Comparison of ENCODE assay signal across 11 mouse cellular contexts in genomic region chr11:50252166-50252565, GRCm38 (mm10). TPM values are rescaled to one million over a fixed set of nuclear protein-coding genes. Genes with fewer than 3 reads are reported as not detected.
DNase-seq lines count a peak whose midpoint lies in the region; ATAC-seq and TF ChIP-seq lines count a peak whose summit lies in the region.
"Had no signal": no experiment of that assay in that cellular context is flagged by ENCODE, and none has a peak within 500 bp of the region (broad histone marks: within the 10 kb centered on the region; RNA-seq: fewer than 3 reads in every experiment).

No protein-coding gene starts in this region.

- TF ChIP-seq EP300 in heart, adult 2 months (IDR thresholded peaks at IDR 0.05; ENCODE audit: insufficient read depth, low read depth, low read length) = no peak

- peak; percentile 69 for ATAC-seq in kidney, embryonic 16.5 days (ENCODE audit: low FRiP score, low TSS enrichment)
- no peak for ATAC-seq in CD4-positive, CD25-positive, alpha-beta regulatory T cell, adult 4 months

- H3K27ac ChIP-seq in heart, adult 2 months = no peak overlapping the region; the same call in 1 of the 2 replicates
- peak overlapping the region; percentile 83 for H3K27ac ChIP-seq in kidney, embryonic 16.5 days (ENCODE audit: low read length)
- H3K27ac ChIP-seq: layer of hippocampus, adult 2 months; stomach, embryonic 15.5 days had no signal

- no peak for TF ChIP-seq CTCF in heart, adult 2 months (IDR thresholded peaks at IDR 0.05)
- TF ChIP-seq CTCF in C2C12 (IDR thresholded peaks at IDR 0.05; ENCODE audit: control insufficient read depth, insufficient read depth, insufficient read length) = no peak

- H3K79me2 ChIP-seq in heart, adult 2 months (replicated peaks; ENCODE audit: control insufficient read depth, insufficient read depth, low read length) = no peaks in the 10 kb centered on the region
- H3K79me2 ChIP-seq in C2C12 (ENCODE audit: control insufficient read depth, insufficient read depth) = no peaks in the 10 kb centered on the region

- no peak overlapping the region for H3K4me3 ChIP-seq in heart, adult 2 months
- H3K4me3 ChIP-seq in C2C12 (ENCODE audit: insufficient read depth, poor library complexity, severe bottlenecking) = no peak overlapping the region
- H3K4me3 ChIP-seq in kidney, embryonic 16.5 days (ENCODE audit: low read length) = no peak overlapping the region
- H3K4me3 ChIP-seq: layer of hippocampus, adult 2 months; stomach, embryonic 15.5 days had no signal

- H3K4me2 ChIP-seq in kidney, embryonic 16.5 days (replicated peaks; ENCODE audit: low read depth, low read length) = no peak overlapping the region
- H3K4me2 ChIP-seq: stomach, embryonic 15.5 days had no signal

- TF ChIP-seq POLR2A in heart, adult 2 months (IDR thresholded peaks at IDR 0.05; ENCODE audit: insufficient read depth, low read depth, low read length) = no peak

- no peaks in the 10 kb centered on the region for H3K79me3 ChIP-seq in C2C12 (ENCODE audit: low read depth)

- H3K27me3 ChIP-seq in heart, adult 2 months (ENCODE audit: control insufficient read depth, insufficient read depth, low read length) = no peaks in the 10 kb centered on the region
- H3K27me3 ChIP-seq in C2C12 (ENCODE audit: control insufficient read depth, insufficient read depth, insufficient read length) = no peaks in the 10 kb centered on the region
- no peaks in the 10 kb centered on the region for H3K27me3 ChIP-seq in kidney, embryonic 16.5 days (ENCODE audit: insufficient read depth, low read length)
- H3K27me3 ChIP-seq: stomach, embryonic 15.5 days had no signal

- 62% methylated on average over 3 of the region's 3 CpGs for WGBS in heart, adult 2 months
- WGBS in kidney, embryonic 16.5 days = 40% methylated on average over 3 of the region's 3 CpGs

- no peak overlapping the region; the same call in 1 of the 2 replicates for H3K9ac ChIP-seq in heart, adult 2 months (ENCODE audit: low read depth, low read length)
- H3K9ac ChIP-seq in kidney, embryonic 16.5 days (replicated peaks; ENCODE audit: low read length) = peak overlapping the region; percentile 3; the same call in 1 of the 2 replicates
- H3K9ac ChIP-seq: stomach, embryonic 15.5 days had no signal

- peak overlapping the region; percentile 50 for H3ac ChIP-seq in C2C12 (ENCODE audit: control insufficient read depth, insufficient read length, low read depth)

- no peaks in the 10 kb centered on the region for H3K9me3 ChIP-seq in kidney, embryonic 16.5 days (ENCODE audit: low read length)
- H3K9me3 ChIP-seq: stomach, embryonic 15.5 days had no signal

- no peaks in the 10 kb centered on the region for H3K36me3 ChIP-seq in heart, adult 2 months (ENCODE audit: control insufficient read depth, insufficient read depth, low read length)
- H3K36me3 ChIP-seq in C2C12 (ENCODE audit: control insufficient read depth, insufficient read depth) = peaks cover 18% of the 10 kb centered on the region
- H3K36me3 ChIP-seq in kidney, embryonic 16.5 days (ENCODE audit: insufficient read depth, low read length) = peaks cover 10% of the 10 kb centered on the region

- intact Hi-C loops in heart, adult 2 months (cut with DNase I) = no loop called here

- H3K4me1 ChIP-seq in heart, adult 2 months (ENCODE audit: control insufficient read depth, insufficient read depth, low read length) = no peaks in the 10 kb centered on the region; the same call in 1 of the 2 replicates
- H3K4me1 ChIP-seq in kidney, embryonic 16.5 days (ENCODE audit: insufficient read depth, low read length) = peaks cover 22% of the 10 kb centered on the region
- H3K4me1 ChIP-seq: stomach, embryonic 15.5 days had no signal

- DNase-seq in heart, postnatal 4 days = peak; percentile 39
- no peak for DNase-seq in heart, adult 2 months
- DNase-seq in adipocyte (ENCODE audit: low spot score) = peak; percentile 68
- no peak for DNase-seq in thymus, postnatal 36 days
- no peak for DNase-seq in thymus, adult 18-20 months
- DNase-seq: cerebellum, adult 2 months had no signal

TF ChIP-seq in C2C12, 6 proteins besides CTCF, POLR2A, EP300 and RAD21:
- TF ChIP-seq MAX (IDR thresholded peaks at IDR 0.05) = peak; percentile 49
- TF ChIP-seq MYOD1 (IDR thresholded peaks at IDR 0.05; ENCODE audit: control insufficient read depth, insufficient read length, low read depth) = no peak
- peak; percentile 41 for TF ChIP-seq FOSL1 (IDR thresholded peaks at IDR 0.05; ENCODE audit: insufficient read depth, low read length, poor library complexity, severe bottlenecking)
- TF ChIP-seq CEBPB (IDR thresholded peaks at IDR 0.05; ENCODE audit: low read depth) = peak; percentile 1
- TF ChIP-seq MYOG (IDR thresholded peaks at IDR 0.05; ENCODE audit: control insufficient read depth, extremely low read depth, insufficient read length) = no peak
- TF ChIP-seq USF1 (IDR thresholded peaks at IDR 0.05; ENCODE audit: low read depth) = no peak

RNA-seq across cellular contexts. Expression of gene Ltc4s, which starts 13.8 kb away (rescaled TPM):
- total RNA-seq in heart, postnatal 4 days (2021) = 1 to 10 TPM; 2.0 to 2.7 TPM
- total RNA-seq in heart, adult 2 months (2021) = 1 to 10 TPM; 8.8 to 10.0 TPM
- 16.2 and 18.1 TPM in 2 replicates for polyA plus RNA-seq in heart, adult 2 months (2012; rRNA removed)
- 1.3 TPM for polyA plus RNA-seq in C2C12 (2012; fragmentation: generic; extraction: Trizol)
- 2.5 and 2.8 TPM in 2 replicates for polyA plus RNA-seq in kidney, embryonic 16.5 days (2015; fragmentation: Nextera tagmentation; extraction: Ambion mirVana)
- not detected for polyA plus RNA-seq in CD4-positive, CD25-positive, alpha-beta regulatory T cell, adult 4 months (2017; shearing (Covaris generic))

RNA-seq across cellular contexts. Expression of gene Maml1, which starts 39.9 kb away (rescaled TPM):
- total RNA-seq in heart, postnatal 4 days (2021) = 10 to 100 TPM; 19.6 to 20.2 TPM
- total RNA-seq in heart, adult 2 months (2021) = 10 to 100 TPM in 1 of 2 experiments, 1 to 10 TPM in 1; 9.7 to 10.7 TPM
- 6.6 and 7.4 TPM in 2 replicates for polyA plus RNA-seq in heart, adult 2 months (2012; rRNA removed)
- polyA plus RNA-seq in C2C12 (2012; fragmentation: generic; extraction: Trizol) = 14.8 TPM
- polyA plus RNA-seq in kidney, embryonic 16.5 days (2015; fragmentation: Nextera tagmentation; extraction: Ambion mirVana) = 5.2 and 6.3 TPM in 2 replicates
- polyA plus RNA-seq in CD4-positive, CD25-positive, alpha-beta regulatory T cell, adult 4 months (2017; shearing (Covaris generic)) = 1 to 10 TPM; 3.9 to 6.4 TPM

RNA-seq across cellular contexts. Expression of gene Mgat4b, which starts 41.5 kb away (rescaled TPM):
- 100 to 1,000 TPM; 117 to 120 TPM for total RNA-seq in heart, postnatal 4 days (2021)
- total RNA-seq in heart, adult 2 months (2021) = 10 to 100 TPM; 78.6 to 82.0 TPM
- polyA plus RNA-seq in heart, adult 2 months (2012; rRNA removed) = 53.8 and 56.7 TPM in 2 replicates
- polyA plus RNA-seq in C2C12 (2012; fragmentation: generic; extraction: Trizol) = 139 TPM
- 9.8 and 11.9 TPM in 2 replicates for polyA plus RNA-seq in kidney, embryonic 16.5 days (2015; fragmentation: Nextera tagmentation; extraction: Ambion mirVana)
- 1 to 10 TPM; 1.1 to 1.7 TPM for polyA plus RNA-seq in CD4-positive, CD25-positive, alpha-beta regulatory T cell, adult 4 months (2017; shearing (Covaris generic))

RNA-seq across cellular contexts. Expression of gene Sqstm1, which starts 41.5 kb away (rescaled TPM):
- 100 to 1,000 TPM; 178 to 180 TPM for total RNA-seq in heart, postnatal 4 days (2021)
- 100 to 1,000 TPM; 298 to 421 TPM for total RNA-seq in heart, adult 2 months (2021)
- polyA plus RNA-seq in heart, adult 2 months (2012; rRNA removed) = 200 and 225 TPM in 2 replicates
- polyA plus RNA-seq in C2C12 (2012; fragmentation: generic; extraction: Trizol) = 660 TPM
- 298 and 338 TPM in 2 replicates for polyA plus RNA-seq in kidney, embryonic 16.5 days (2015; fragmentation: Nextera tagmentation; extraction: Ambion mirVana)
- 10 to 100 TPM; 74.8 to 88.4 TPM for polyA plus RNA-seq in CD4-positive, CD25-positive, alpha-beta regulatory T cell, adult 4 months (2017; shearing (Covaris generic))

Comparison
In these comparisons a context has a peak if more than half of its experiments do, and no peak if none do; other contexts are left out.
1. DNase-seq: peak in heart, postnatal 4 days (single experiment) and adipocyte (single experiment); none in heart, adult 2 months (0 of 2), thymus, postnatal 36 days (0 of 2) and thymus, adult 18-20 months (0 of 2).